Mouse (Mus musculus) limb, embryonic 10.5 days (tissue): Measurements from ENCODE around the gene Cdkn1c. TPM values are rescaled to one million over a fixed set of nuclear protein-coding genes. Genes with fewer than 3 reads are reported as not detected.

Source experiments
- DNase-seq: peaks from one replicate; pipeline ENCODE4 v3.0.0-alpha.2; 2017; ENCODE audit warnings: low spot score
- H3K27ac ChIP-seq: fragments of 300-500 bp; sonication (generic); 2 replicates; pipeline ENCODE4 v1.5.1; 2016; ENCODE audit warnings: mild to moderate bottlenecking
- H3K27me3 ChIP-seq: fragments of 300-500 bp; sonication (generic); 2 replicates; pipeline ENCODE4 v1.6.1; 2016; ENCODE audit warnings: low read depth, mild to moderate bottlenecking; ENCODE audit not compliant: poor library complexity, severe bottlenecking
- H3K36me3 ChIP-seq: fragments of 300-500 bp; sonication (generic); 2 replicates; pipeline ENCODE4 v1.6.1; 2016; ENCODE audit warnings: mild to moderate bottlenecking, moderate library complexity
- H3K4me1 ChIP-seq: fragments of 300-500 bp; sonication (generic); 2 replicates; pipeline ENCODE4 v1.6.1; 2016
- H3K4me3 ChIP-seq: fragments of 300-500 bp; sonication (generic); 2 replicates; pipeline ENCODE4 v1.5.1; 2016; ENCODE audit warnings: mild to moderate bottlenecking, moderate library complexity
- H3K9me3 ChIP-seq: fragments of 300-500 bp; sonication (generic); replicated peaks from 2 replicates; pipeline ENCODE4 v1.6.1; 2016; ENCODE audit warnings: mild to moderate bottlenecking
- WGBS: fragments of 180-500 bp; shearing (Covaris S2); methylation state at CpG from one replicate; pipeline ENCODE4 v1.1.7; 2016; 5-methylcytosine and 5-hydroxymethylcytosine counted together
- polyA plus RNA-seq: library from polyadenylated mRNA; unstranded; fragments of >200 nt; fragmentation: Nextera tagmentation; extraction: Ambion mirVana; gene quantifications from 2 replicates; pipeline ENCODE4 v1.2.1, GENCODE M21; 2016

Gene Cdkn1c
- polyA plus RNA-seq, 1 experiment from 2014 or later, result 593 TPM

GRCm38 (mm10) chr7:143466099-143466677, 5.3 kb upstream of the Cdkn1c start:
- Histone ChIP-seq H3K36me3 (no peaks in the 10 kb centered on the region), H3K4me3 (no peak overlapping the region), H3K4me1 (peaks cover 74% of the 10 kb centered on the region), H3K9me3 (no peaks in the 10 kb centered on the region; the same call in 1 of the 2 replicates), H3K27ac (peak overlapping the region; percentile 91), H3K27me3 (peaks cover 39% of the 10 kb centered on the region)
- 34% methylated on average over 14 of the region's 14 CpGs for WGBS
- peak; percentile 91 for DNase-seq

GRCm38 (mm10) chr7:143464811-143465560, 4.1 kb upstream of the Cdkn1c start:
- H3K4me1 ChIP-seq, result peaks cover 81% of the 10 kb centered on the region
- peaks cover 47% of the 10 kb centered on the region for H3K27me3 ChIP-seq
- peak; percentile 82 for DNase-seq
- 0 out of 2 replicates have a peak, but pooled peaks cover 2% of the 10 kb centered on the region for H3K36me3 ChIP-seq
- H3K27ac ChIP-seq, result peak overlapping the region; percentile 91
- H3K9me3 ChIP-seq, result peaks cover 11% of the 10 kb centered on the region
- H3K4me3 ChIP-seq, result peak overlapping the region; percentile 47
- whole genome bisulfite sequencing, result 18% methylated on average over 56 of the region's 56 CpGs

- 0 out of 2 replicates have a peak overlapping the region, but pooled peaks have one; percentile 6 for H3K4me3 ChIP-seq
- peaks cover 21% of the 10 kb centered on the region for H3K9me3 ChIP-seq
- peaks cover 13% of the 10 kb centered on the region; the same call in 1 of the 2 replicates for H3K36me3 ChIP-seq
- DNase-seq, result peak; percentile 90
- peaks cover 48% of the 10 kb centered on the region for H3K27me3 ChIP-seq
- WGBS, result 37% methylated on average over 11 of the region's 11 CpGs
- peaks cover 86% of the 10 kb centered on the region for H3K4me1 ChIP-seq
- H3K27ac ChIP-seq, result peak overlapping the region; percentile 91
Observed at GRCm38 (mm10) chr7:143463865-143464415, 3.1 kb upstream of the Cdkn1c start.

DNA sequence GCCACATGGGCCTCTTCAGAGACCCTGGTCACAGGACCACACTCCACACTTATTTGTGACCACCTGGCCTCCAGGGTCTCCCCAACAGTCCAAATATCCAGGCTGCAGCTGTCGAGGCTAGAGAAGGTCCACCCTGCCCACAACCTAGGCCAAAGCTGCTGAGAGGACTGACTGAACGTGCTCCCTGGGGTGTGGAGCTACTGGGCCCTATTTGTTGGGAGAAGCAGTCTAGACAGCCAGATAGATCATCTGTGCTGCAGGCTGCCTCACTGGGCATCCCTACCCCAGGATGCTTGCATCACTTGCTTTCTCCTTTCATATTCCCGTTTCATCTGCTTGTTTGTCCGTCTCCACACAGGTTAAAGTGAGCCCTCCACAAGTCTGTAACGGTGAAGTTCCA, 1.7 kb upstream of the Cdkn1c start:
- WGBS, result 78% methylated on average over 5 of the region's 5 CpGs
- no peak for DNase-seq
- no peak overlapping the region for H3K4me3 ChIP-seq
- peaks cover 24% of the 10 kb centered on the region for H3K36me3 ChIP-seq
- peak overlapping the region; percentile 91 for H3K27ac ChIP-seq
- peaks cover 79% of the 10 kb centered on the region for H3K4me1 ChIP-seq
- H3K9me3 ChIP-seq, result peaks cover 22% of the 10 kb centered on the region
- H3K27me3 ChIP-seq, result peaks cover 57% of the 10 kb centered on the region

- DNase-seq, result peak; percentile 73
- 43% methylated on average over 11 of the region's 11 CpGs for WGBS
- H3K36me3 ChIP-seq, result peaks cover 25% of the 10 kb centered on the region
- peaks cover 73% of the 10 kb centered on the region for H3K4me1 ChIP-seq
- H3K4me3 ChIP-seq, result peak overlapping the region; percentile 65
- peaks cover 22% of the 10 kb centered on the region for H3K9me3 ChIP-seq
- H3K27ac ChIP-seq, result peak overlapping the region; percentile 91
- peaks cover 60% of the 10 kb centered on the region for H3K27me3 ChIP-seq
Observed at GRCm38 (mm10) chr7:143461920-143462319, 1.1 kb upstream of the Cdkn1c start.

DNA sequence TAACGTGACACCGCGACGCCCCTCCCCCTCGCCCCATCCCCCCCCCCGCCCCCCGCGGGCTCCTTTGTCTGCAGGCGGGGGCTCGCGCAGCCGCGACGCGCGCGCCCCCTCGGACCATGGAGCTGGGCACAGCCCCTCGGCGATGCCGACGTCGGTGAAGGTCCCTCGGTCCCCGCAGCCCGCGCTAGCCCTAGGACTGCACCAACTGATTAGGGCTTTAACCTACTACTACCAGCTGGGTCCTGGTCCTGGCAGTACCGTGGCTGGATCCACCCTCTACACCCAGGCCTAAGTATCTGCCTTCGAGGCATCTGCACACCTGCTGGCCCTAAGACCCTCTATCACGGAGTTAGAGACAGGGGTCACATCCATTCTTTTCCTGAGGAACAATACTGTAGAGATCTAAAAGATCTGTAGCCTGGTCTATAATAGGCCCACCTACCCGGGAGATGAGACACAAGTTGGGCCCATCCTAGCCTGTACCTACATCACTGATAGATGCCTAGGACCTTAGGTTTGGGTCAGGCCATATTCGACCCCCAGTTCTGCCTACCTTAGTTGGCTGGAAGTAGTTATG, 532 bp upstream of the Cdkn1c start:
- no peak for DNase-seq
- Histone ChIP-seq H3K4me3 (peak overlapping the region; percentile 65), H3K9me3 (peaks cover 22% of the 10 kb centered on the region), H3K27me3 (peaks cover 60% of the 10 kb centered on the region), H3K4me1 (peaks cover 70% of the 10 kb centered on the region), H3K36me3 (peaks cover 25% of the 10 kb centered on the region), H3K27ac (peak overlapping the region; percentile 91)
- 36% methylated on average over 32 of the region's 32 CpGs for WGBS

DNA sequence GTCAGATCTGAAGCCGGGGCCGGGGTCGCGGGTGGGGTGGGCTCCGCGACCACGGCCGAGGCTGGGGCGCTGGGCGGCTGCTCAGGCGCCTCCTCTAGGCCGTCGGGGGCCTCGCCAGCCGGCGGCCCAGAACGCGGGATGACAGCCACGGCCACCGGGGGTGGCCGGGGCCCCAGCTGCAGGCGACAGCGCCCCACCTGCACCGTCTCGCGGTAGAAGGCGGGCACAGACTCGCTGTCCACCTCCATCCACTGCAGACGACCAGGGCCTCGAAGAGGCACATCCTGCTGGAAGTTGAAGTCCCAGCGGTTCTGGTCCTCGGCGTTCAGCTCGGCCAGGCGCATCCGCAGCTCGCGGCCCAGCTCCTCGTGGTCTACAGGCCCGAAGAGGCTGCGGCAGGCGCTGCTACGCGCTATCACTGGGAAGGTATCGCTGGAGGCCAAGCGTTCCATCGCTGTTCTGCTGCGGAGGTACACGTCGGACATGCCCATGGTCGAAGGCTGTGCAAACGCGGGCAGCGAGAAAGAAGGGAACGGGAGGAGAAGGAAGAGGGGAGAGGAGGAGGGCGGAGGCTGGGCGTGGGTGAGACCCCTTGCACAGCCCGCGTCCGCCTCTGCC, 524 bp downstream of the Cdkn1c start:
- H3K36me3 ChIP-seq, result peaks cover 25% of the 10 kb centered on the region
- H3K4me3 ChIP-seq, result peak overlapping the region; percentile 65
- 38% methylated on average over 58 of the region's 60 CpGs for WGBS
- peaks cover 57% of the 10 kb centered on the region for H3K27me3 ChIP-seq
- H3K27ac ChIP-seq, result peak overlapping the region; percentile 88
- peaks cover 22% of the 10 kb centered on the region for H3K9me3 ChIP-seq
- peak; percentile 56 for DNase-seq
- peaks cover 59% of the 10 kb centered on the region for H3K4me1 ChIP-seq

DNA sequence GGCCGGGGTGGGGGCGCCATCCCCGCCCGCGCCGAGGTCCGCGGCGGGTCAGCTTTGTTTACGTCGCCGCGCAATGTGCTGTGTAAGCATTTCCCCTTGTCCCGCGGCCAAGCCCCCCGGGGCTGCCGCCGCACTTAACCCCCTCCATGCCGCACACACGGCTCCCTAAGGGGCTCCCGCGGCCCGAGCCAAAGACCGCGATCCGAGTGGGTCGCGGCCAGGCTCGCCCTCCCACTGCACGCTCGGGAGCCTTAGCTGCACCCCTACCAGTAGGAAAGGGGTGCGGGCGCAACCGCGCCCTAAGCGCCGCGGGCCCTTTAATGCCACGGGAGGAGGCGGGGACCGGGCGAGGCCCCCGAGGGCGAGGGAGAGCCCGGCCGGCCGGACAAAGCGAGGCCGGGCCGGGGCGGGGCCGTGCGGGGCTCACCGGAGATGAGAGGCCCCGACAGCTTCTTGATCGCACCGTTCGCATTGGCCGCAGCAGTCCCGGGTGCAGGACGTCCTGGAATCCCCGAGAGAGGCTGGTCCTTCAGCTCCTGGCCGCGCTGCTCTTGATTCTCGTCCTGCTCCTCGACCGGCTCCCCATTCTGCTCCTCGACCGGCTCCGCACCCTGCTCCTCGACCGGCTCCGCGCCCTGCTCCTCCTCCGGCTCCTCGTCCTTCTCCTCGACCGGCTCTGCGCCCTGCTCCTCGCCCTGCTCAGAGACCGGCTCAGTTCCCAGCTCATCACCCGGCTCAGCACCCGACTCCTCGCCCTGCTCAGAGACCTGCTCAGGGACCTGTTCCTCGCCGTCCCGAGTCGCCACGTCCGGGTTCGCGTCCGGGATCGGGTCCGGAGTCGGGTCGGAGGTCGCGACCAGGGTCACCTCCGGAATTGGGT, 1.3 kb downstream of the Cdkn1c start:
- Histone ChIP-seq H3K27ac (peak overlapping the region; percentile 88), H3K4me3 (peak overlapping the region; percentile 65), H3K9me3 (peaks cover 22% of the 10 kb centered on the region), H3K4me1 (peaks cover 52% of the 10 kb centered on the region), H3K27me3 (peaks cover 50% of the 10 kb centered on the region), H3K36me3 (peaks cover 25% of the 10 kb centered on the region)
- DNase-seq, result no peak
- WGBS, result 23% methylated on average over 100 of the region's 100 CpGs

DNA sequence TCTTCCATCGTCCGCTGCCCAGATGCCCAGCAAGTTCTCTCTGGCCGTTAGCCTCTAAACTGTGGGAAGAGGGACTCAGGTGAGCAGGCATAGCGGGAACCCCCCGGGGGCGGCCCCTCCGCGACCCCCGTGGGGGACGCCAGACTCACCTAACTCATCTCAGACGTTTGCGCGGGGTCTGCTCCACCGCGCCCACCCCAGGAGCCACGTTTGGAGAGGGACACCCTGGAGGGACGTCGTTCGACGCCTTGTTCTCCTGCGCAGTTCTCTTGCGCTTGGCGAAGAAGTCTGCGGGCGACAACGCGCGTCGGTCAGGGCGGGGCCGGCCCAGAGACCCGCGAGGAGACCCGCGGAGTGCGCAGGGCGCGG, 1.9 kb downstream of the Cdkn1c start:
- Histone ChIP-seq H3K27me3 (peaks cover 45% of the 10 kb centered on the region), H3K4me1 (peaks cover 46% of the 10 kb centered on the region), H3K9me3 (peaks cover 22% of the 10 kb centered on the region), H3K36me3 (peaks cover 25% of the 10 kb centered on the region), H3K27ac (peak overlapping the region; percentile 88), H3K4me3 (peak overlapping the region; percentile 65)
- WGBS, result 20% methylated on average over 38 of the region's 38 CpGs
- no peak for DNase-seq

DNA sequence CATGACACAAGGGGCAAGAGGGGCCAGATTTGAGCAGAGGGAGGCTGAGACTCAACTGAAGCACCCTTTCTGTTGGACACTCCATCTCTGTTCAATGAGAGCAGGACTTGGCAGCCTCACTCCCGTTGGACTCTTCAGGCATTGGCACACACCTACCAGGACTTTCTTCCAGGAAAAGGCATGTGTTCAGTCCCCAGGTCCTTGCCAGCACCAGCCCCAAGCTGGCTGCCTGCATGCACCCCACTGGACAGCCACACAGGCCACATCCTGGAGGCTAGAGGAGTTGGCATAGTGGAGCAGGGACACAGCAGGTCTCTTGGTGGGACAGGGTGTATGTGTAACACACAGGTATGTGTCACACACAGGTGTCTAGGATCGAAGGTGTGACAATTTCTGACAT, 13.7 kb downstream of the Cdkn1c start:
- no peaks in the 10 kb centered on the region for H3K9me3 ChIP-seq
- no peak overlapping the region for H3K4me3 ChIP-seq
- H3K4me1 ChIP-seq, result peaks cover 27% of the 10 kb centered on the region
- no peak overlapping the region for H3K27ac ChIP-seq
- no peaks in the 10 kb centered on the region for H3K36me3 ChIP-seq
- no peak for DNase-seq
- WGBS, result 79% methylated on average over 2 of the region's 2 CpGs
- peaks cover 70% of the 10 kb centered on the region for H3K27me3 ChIP-seq

- Histone ChIP-seq H3K36me3 (no peaks in the 10 kb centered on the region), H3K9me3 (no peaks in the 10 kb centered on the region), H3K27me3 (peaks cover 82% of the 10 kb centered on the region), H3K4me3 (peak overlapping the region; percentile 54), H3K4me1 (peaks cover 27% of the 10 kb centered on the region), H3K27ac (peak overlapping the region; percentile 85)
- 4% methylated on average over 53 of the region's 53 CpGs for WGBS
- peak; percentile 64 for DNase-seq
Observed at GRCm38 (mm10) chr7:143445651-143446460, 15.0 kb downstream of the Cdkn1c start.
